Mouse (Mus musculus) testis, postnatal 14 days (tissue): ENCODE measurements around the gene Lsm14a.
A peak's percentile ranks its signal among the peaks of the same experiment; 100 is the strongest.

ENCODE experiments used
- DNase-seq: peaks from one replicate; pipeline ENCODE4 v3.0.0; 2021; ENCODE audit warnings: low spot score

Gene Lsm14a

DNA sequence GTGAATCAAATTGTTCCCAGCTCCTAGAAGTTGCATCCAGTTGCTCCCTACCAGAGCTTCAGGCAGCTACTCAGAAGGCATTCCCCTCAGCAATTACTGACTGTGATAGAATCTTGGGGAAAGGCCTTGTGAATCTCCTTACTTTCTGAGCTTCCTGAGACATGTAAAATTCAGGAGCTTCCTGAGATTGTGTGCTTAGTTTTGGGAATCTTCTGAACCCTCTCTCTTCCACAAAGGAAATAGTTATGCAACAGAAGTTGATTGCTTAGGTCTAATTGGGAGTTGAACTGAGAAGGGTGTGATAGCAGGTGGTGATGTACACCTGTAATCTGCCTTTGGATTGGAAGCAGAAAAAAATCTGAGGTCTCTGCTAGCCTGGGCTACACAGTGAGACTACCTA, at the start of gene Lsm14a:
Lsm14a (minus strand) TSS at position 101 of the 400 bp plus-strand sequence.
- no peak for DNase-seq

- DNase-seq = no peak
Measured at GRCm38 (mm10) chr7:34438903-34439302, 45.8 kb upstream of the Lsm14a start.

- no peak for DNase-seq
Measured at GRCm38 (mm10) chr7:34433597-34433996, 40.5 kb upstream of the Lsm14a start.

DNA sequence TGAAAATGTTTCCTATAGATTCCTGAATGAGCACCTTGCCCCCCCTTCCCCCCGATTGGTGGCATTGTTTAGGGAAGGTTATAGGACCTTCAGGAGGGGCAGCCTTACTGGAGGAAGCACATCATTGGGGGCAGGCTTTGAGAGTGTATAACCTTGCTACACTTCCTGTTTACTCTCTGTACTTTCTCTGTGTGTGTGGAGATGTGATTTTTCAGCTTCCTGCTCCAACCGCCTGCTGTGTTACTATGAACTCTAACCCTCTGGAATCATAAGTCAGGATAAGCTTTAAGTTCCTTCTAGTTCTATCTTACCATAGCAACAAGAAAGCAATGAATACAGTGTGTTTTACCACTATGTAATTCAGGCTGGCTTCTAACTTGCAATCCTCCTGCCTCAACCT, 28.1 kb upstream of the Lsm14a start:
- no peak for DNase-seq

DNA sequence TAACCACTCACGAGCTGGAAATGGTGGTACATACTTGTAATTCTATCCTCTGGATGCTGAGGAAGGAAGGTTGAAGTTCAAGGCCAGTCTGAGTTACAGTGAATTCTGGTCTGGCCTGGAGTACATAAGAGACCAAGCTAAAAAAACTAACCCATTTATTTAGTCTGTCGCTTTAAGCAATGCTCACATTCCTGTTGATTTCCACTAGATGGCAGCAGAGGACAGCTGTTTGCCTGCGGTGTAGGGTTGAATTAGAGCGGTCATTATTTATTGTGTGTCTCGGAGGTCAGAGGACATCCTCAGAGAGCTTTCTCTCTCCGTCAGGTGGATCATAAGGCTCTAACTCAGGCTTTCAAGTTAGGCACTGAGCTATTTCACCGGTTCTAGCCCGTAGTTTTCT, 14.4 kb upstream of the Lsm14a start:
- peak; percentile 29 for DNase-seq

- no peak for DNase-seq
Measured at GRCm38 (mm10) chr7:34403876-34404275, 10.8 kb upstream of the Lsm14a start.

GRCm38 (mm10) chr7:34400070-34400469, 7.0 kb upstream of the Lsm14a start:
- no peak for DNase-seq

DNA sequence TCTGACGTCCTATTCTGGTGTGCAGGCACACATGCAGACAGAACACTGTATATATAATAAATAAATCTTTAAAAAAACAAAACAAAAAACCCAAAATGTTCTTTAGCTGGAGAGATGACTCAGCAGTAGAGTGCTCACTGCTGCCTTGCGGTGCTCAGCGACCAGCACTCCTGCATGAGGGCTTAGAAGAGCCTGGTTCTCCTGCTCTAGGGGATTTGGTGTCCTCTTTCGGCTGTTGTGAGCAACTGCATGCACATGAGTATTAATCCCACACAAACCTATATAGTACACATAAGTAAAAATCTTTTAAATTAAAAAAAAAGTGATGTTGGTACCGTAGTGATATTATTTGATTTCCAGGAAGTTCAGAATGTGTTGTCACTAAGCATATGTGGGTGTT, 5.7 kb upstream of the Lsm14a start:
- DNase-seq = no peak

DNA sequence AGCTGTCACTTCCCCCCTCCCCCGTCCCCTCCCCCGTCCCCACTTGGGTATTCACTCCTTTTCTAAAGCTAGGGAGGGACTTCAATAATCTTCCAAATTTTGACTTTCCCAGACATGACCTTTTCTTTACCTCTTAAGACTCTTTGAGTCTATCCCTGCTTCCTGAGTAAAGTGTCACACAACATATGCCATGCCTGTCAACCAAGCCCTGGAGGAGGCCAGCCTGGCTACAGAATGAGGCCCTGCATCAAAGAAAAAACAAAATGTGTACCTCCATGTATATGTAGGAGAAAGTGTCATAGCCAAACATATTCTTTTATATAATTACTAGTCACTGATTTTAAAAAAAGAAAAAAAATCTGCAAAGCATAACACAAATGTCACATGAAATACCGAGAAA, 3.7 kb upstream of the Lsm14a start:
- DNase-seq = no peak

DNA sequence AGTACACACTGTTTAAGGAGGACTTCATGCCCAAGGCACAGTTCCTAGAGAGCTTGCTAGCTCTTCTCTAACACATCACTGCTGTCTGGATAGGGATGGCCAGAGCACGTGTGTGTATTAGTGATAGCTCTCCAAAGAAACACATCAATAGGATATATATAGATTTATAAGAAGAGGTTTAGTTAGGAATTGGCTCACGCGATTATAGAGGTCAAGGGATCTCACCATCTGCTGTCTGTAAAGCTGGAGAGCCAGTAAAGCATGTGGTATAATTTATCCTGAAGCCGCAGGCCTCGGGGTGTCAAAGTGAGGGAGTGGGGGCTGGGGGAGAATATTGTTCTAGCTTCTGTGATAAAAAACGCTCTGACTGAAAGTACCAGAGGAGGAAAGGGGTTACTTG, 2.6 kb upstream of the Lsm14a start:
- no peak for DNase-seq

- no peak for DNase-seq
Measured at GRCm38 (mm10) chr7:34394636-34395035, 1.5 kb upstream of the Lsm14a start.

DNA sequence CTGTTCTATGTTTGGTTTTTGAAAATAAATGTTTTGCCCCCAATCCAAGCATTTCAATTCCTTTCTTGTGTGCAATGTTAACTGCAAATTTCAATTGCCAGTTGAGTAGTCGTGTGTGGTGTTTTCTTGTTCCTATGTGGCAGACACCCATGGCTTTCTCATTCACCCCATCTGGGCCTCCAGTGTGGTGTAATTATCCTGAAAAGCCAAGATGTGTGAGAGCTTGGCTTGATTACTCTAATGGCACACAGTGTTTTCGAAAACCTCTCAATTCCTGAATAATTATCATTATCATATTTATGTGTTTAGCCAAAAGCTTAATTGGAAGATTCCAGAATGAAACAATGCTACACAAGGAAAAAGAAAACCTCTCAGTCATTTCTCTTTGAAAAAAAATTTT, 976 bp upstream of the Lsm14a start:
- DNase-seq = no peak

DNA sequence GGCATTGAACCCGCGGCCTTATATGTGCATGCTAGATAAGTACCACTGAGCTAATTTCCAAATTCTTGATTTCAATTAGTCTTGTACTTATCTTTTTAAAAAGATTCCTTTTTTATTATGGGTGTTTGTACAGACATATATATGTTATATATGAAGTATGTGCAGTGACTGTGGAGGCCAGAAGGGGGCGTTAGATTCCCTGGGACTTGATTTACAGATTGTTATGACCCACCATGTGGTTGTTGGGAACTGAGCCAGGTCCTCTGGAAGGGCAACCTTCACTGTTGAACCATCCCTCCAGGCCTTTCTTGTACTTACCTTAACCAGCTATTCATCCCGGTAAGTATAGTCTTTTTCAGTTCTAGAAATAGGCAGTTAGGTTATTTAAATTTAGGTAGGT, 780 bp downstream of the Lsm14a start:
- no peak for DNase-seq

DNA sequence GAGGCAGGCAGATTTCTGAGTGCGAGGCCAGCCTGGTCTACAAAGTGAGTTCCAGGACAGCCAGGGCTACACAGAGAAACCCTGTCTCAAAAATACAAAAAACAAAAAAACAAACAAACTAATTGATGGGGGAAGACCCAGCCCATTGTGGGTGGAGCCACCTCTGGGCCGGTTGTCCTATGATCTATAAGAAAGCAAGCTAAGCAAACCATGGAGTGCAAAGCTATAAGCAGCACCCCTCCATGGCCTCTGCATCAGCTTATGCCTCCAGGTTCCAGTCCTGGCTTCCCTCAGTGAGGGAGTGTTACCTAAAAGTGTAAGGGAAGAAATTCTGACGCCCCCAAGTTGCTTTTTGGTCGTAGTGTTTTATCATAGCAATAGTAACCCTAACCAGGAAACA, 1.4 kb downstream of the Lsm14a start:
- no peak for DNase-seq

DNA sequence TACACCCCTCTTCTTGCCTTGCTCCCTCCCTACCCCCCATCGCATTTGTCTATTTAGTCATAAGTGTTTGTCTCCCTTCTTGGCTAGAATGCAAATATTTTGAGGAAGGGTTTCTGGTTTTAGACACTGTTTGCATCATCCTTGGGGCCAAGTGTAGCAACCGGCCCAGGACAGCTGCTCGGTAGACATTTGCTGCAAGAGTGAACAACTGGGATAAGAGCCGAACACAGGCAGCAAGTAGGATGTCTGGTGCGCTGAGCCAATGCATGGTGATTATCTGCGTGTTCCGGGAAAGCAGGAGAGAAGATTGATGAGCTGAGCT, 2.3 kb downstream of the Lsm14a start:
- DNase-seq = peak; percentile 28

DNA sequence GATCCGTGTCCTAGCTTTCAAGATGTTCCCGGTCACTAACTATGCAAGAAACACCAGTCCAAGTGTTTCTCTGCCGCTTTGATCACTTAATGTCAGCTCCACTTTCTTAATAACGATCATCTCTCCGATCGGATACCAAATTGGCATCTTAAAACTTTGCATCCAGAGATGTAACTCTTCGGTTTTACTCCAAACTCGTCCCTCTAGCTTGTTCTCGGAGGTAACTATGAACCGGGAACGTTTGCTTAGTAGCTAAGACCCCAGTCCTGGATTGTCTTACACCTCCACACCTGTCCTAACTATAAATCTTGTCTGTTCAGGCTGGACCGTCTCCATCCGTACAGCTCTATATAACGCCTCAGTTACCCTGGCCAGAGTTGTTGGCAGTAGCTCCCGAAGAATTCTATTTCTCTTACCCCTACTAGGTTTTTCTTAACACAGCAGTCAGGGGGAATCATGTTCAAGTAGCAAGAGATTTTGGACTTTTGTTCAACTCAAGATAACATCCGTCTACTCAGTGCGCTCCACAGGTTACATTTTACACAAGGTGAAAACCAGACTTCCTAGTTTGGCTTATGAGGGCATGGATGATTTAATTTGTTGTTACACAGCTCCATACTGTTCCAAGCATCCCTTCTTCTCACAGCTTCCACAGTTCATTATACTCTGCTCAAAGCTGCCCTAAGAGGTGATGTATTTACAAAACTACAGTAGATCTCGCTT, 2.8 kb downstream of the Lsm14a start:
- peak; percentile 22 for DNase-seq

DNA sequence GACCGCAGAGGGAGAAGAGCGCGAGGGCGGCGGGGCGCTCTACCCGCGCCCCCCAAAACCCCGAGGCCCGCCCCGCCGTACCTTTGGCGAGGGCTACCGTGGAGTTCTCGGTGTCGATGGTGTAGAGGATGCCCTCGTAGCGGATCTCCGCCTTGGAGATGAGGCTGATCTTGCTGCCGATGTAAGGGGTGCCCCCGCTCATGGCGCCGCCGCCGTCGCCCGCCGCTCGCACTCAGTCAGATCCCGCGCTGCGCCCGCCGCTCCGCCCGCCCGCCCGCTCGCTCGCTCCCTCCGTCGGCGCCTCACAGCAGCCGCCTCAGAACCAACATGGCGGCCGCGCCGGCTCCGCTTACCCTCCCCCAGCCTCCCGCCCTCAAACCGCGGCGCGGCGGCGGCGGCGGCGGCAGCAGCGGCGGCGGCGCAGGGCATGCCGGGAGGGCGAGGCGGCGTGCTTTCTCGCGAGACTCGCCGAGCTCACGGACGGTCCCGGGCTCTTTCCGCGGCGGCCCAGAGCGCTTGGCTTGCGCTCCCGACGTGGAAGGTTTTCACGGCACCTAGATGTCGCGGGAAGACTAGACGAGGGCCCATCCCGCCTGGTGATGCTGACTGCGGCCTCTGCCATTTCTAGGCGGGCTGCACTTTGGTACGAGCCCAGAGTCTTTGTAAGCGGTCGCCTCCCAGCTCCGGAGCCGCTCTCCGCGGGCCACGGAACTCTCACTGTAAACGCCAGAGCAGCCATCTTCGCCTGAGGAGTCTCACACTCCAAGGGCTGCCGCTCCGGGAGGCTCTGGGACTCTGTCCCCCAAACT, 3.6 kb downstream of the Lsm14a start:
- peak; percentile 92 for DNase-seq

DNA sequence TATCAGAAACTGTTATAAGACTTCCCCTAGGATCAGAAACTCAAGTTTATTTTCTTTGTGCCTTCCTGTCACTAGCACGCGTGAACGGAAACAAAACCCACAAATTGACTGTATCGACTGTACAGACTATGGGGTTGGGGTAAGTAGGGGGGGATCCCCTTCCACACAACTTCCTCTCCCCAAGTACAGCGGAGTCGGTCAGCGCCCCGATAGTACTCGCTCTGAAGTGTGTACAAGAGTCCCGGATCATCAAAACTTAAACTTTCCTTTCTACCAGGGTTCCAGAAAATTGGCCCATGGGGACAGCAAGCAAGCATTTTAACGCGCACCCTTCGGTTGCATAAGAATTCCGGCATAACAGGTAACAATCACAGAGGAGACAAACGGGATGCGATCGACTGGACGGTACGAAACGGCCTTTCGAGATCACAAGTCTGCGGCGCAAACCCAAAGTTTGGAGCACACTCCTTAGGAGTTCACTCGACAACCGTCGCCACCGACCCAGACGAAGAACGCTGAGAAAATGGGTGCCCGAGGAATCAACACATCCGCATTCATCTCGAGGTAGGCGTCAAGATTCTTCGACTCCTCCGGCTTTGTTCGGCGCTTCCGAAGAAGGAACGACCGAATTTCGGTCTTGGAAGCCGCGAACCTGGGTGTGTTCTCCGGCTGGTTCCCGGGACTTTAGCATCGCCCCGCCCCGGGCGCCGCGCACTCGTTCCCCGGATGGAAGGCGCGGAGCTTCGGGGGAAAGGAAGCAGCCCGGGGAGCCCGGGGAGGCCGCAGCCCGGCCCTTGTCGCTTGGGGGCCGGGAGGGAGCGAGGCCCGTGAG, 4.5 kb downstream of the Lsm14a start:
- DNase-seq = peak; percentile 75

GRCm38 (mm10) chr7:34387784-34388444, 5.2 kb downstream of the Lsm14a start:
- no peak for DNase-seq

DNA sequence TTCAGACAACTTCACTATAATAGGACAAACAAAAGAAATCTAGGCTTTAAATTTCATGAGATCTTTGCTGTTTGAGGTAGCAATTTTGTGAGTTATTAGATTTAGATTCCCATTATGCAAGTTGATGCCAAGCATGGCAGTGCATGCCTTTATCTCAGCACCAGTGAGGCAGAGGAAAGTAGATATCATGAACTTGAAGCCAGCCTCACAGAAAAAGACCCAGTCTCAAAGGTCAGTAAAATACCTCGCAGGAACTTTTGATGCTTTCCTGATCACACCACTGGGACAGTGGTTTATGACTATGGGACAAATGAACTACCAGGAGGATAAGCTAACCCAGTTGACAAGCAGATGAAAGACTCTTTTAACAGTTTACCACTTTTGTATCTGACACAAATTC, 10.3 kb downstream of the Lsm14a start:
- no peak for DNase-seq

- DNase-seq = no peak
Measured at GRCm38 (mm10) chr7:34381733-34382132, 11.4 kb downstream of the Lsm14a start.

DNA sequence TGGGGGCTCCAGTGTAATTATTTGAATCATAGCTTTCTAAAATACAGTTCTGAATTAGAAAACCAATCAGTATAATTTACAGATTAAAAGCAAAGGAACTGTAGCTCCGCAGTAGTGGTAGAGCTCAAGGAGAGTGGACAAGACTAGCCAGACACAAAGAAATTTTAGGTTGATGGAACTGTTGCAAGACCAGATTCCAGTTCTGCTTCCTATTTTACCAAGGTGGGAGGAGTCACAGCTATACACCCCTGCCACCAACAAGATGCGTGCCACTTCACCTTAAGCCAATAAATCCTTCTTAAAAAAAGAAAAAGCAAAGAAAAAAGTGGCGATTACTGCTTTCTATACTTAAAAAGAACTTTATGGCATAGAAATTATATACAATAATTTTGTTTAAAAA, 12.8 kb downstream of the Lsm14a start:
- no peak for DNase-seq
